Mouse (Mus musculus): ENCODE results near the gene Dnm3. TPM values are rescaled to one million over a fixed set of nuclear protein-coding genes. Genes with fewer than 3 reads are reported as not detected.
"Not testable (repeated sequence)": the region's sequence is repeated elsewhere in the genome, so short reads cannot be mapped to it uniquely, and the experiment has no call there.

The Dnm3 gene
- total RNA-seq, 4 experiments from 2014 or later = 4.6 to 7.6 (median 6.2) TPM

DNA sequence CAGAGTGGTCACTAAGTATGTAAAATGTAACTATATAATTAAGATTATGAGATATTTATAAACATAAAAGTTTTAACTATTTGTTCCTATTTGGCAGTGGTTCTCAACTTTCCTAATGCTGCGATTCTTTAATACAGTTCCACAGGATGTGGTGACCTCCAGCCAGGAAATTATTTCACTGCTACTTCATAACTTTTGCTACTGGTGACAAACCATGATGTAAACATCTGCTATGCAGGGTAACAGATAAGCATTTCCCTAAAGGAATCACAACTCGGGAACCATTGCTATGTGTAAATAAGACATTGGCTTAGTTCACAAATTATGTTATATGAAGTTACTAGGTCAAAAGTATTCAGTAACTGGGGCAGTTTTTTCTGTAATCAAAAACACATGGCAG is 48.9 kb downstream of the Dnm3 start:
- DNase-seq (ENCODE audit: low spot score in 2 of 2) = no peak

- no peak for DNase-seq (ENCODE audit: low spot score in 2 of 2)
These were observed 51.8 kb downstream of the Dnm3 start for GRCm38 (mm10) chr1:162425930-162426478.

DNA sequence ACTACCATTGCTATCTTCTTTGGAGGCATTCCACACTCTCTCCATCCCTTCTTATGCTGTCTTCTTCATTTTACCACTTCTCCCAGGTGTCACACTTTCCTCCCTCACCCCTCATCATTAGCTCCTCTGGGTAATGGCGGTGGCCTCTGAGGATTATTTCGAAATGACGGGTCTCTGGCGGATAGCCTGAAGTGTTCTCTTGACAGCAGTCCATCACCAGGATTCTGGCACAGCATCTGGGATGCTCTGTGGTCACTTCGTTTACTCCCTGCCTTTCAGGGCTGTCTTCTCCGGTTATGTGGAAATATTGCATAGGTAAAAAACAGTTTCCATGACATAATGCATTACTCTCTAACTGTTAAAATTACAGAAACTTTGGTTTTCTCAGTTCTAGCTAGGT is 55.0 kb downstream of the Dnm3 start:
- DNase-seq (ENCODE audit: low spot score in 2 of 2) = no peak

GRCm38 (mm10) chr1:162413791-162414190 is 64.0 kb downstream of the Dnm3 start:
- no peak for DNase-seq (ENCODE audit: low spot score in 2 of 2)

DNA sequence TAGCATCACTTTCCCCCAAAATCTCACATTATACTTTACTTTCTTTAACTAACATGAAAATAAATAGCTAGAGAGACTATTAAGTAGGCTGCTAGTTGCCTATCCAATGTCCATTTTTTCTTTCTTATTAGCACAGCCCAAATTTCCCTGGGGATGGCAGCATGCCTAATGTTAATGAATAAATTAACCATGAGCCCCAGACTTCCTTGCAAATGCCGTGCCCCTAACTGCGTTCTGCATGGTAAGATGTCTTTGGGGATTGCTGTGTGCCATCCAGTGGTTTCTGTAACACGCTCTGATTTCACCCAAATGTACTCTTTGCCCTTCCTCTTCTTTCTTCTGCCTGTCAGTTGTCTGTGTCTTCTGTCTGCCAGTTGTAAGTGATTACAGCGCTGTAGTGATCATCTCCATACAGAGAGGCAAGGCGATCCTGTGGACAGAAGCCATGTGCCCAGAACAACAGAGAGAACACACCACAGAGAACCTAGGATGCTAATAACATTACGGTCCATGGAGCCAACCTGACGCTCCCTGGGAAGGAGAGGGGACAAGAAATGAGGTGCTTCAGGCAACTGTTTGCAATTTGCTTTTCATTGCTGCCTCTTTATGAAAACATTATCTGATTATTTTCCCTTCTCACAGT is 64.9 kb downstream of the Dnm3 start:
- no peak for DNase-seq (ENCODE audit: low spot score in 2 of 2)

GRCm38 (mm10) chr1:162410207-162410965 is 67.4 kb downstream of the Dnm3 start:
- no peak for DNase-seq (ENCODE audit: low spot score in 2 of 2)

DNA sequence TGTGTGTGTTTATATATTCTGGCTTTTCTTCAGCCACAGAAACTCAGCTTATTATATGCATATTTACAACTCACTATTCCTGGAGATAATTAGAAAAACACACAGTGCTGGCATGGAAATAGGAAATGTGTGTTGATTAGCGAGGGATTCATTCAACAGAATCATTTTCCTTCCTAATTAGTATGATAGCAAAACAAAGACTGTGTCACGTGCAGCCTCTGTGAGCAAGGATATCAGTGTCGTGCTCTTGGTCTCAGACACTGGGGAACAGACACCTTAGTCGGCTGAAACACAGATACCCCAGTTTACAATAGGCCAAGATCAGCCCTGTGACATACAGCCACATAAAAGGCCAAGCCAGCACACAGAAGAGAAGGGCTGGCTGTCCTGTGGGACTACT is 83.3 kb downstream of the Dnm3 start:
- DNase-seq (ENCODE audit: low spot score in 2 of 2) = no peak

DNA sequence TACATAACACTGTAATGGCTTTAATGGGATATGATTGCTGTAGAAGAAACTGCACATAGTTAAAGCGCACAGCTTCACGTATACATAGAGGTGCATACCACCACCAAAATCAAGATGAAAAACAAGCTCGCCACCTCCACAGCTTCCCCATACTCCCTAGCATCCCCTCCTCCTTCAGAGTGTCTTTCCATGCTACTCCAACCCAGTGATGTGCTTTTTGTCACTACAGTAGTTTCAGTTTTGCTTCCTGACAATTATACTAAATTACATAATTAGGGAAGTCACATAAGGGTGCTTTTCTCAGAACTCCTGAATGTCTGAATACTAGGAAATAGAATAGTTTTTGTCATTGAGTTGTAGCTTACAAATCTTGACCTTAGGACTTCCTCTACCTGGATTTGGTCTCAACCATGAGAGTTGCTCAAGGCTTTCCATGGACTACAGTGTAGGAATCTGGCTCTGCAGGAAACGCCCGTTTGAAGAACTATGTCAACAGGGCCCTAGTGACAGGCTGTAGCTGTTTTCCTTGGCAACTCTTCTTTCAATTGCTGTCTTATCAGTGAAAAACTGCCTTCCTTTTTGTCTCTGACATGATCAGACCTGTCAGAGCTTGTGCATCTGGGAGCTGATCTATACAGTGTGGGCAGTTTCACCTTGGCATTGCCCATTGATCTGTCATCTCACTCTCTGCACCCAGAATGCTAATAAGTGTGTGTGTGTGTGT is 89.2 kb downstream of the Dnm3 start:
- no peak for DNase-seq (ENCODE audit: low spot score in 2 of 2)

DNA sequence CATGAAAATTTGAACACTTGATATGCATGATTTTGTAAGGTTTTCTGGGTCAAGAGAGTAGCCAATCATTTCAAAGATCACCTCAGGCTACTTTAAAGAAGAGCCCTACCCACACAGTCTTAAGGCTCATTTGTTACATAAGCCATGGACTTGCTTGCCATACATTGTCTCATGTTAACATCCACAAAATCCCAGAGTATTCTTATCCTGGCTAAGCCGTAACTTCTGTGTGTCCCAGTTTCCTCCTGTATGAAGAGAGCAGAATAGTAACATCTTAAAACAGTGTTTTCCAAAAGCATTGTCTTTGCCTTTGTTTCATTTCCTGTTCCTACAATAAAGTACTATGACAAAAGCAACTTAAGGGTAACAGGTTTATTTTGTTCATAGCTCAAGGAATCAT is 104.8 kb downstream of the Dnm3 start:
- DNase-seq (ENCODE audit: low spot score in 2 of 2) = not testable (repeated sequence)

- DNase-seq (ENCODE audit: low spot score in 2 of 2) = no peak
These were observed 108.1 kb downstream of the Dnm3 start for GRCm38 (mm10) chr1:162369726-162370125.

DNA sequence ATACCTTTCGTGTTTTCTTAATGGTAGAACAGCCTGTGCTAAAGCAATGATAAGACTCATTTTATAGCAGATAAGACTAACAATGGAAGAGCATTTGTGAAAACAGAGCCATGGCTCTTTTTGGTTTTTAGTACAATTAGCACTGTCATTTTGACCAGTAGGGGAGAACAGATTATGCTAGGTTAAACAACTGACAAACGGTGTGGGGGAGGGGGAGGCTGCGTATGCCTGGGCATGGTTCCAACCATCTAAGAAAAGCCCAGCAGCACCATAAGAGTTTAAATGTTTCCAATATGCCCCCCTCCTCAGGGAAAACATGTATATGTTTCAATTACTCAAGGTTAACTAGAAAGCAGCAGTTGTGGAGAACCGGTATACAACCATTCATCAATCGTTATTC is 115.9 kb downstream of the Dnm3 start:
- no peak for DNase-seq (ENCODE audit: low spot score in 2 of 2)

DNA sequence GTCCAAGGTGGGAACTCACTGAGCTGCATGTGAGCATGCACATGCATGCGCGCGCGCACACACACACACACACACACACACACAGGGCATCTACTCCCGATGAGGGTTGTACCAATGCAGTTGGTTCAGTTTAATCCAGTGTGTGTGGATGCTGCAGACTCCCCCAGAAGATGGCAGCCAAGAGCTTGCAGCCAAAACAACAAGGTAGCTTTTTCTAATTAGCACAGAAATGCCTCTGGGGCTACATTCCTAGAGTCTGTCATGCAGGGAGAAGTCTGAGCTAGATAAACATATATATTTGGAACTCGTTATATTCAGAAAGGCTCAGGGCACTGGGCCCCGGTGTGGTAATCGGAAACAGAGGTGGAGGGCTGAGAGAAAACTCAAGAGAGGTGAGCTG is 118.6 kb downstream of the Dnm3 start:
- no peak for DNase-seq (ENCODE audit: low spot score in 2 of 2)

GRCm38 (mm10) chr1:162358036-162358435 is 119.8 kb downstream of the Dnm3 start:
- DNase-seq (ENCODE audit: low spot score in 2 of 2) = no peak

DNA sequence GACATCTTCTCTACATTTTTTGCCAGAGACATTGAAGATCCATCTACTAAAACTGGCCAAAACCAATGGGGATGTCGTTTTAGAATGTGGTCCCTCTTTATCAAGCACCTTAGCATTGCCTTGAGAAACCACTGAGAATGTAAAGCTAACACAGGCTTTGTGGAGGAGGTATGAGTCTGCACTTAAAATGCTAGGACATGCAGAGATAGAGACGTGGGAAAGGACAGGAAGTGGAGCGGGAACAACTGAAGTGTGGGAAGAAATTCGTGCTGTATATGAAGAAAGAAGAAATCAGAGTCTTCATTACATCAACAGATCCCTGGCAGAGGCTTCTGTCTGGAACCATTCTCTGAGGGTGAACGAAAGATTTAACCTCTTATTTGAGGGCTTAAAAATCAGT is 121.4 kb downstream of the Dnm3 start:
- no peak for DNase-seq (ENCODE audit: low spot score in 2 of 2)

DNA sequence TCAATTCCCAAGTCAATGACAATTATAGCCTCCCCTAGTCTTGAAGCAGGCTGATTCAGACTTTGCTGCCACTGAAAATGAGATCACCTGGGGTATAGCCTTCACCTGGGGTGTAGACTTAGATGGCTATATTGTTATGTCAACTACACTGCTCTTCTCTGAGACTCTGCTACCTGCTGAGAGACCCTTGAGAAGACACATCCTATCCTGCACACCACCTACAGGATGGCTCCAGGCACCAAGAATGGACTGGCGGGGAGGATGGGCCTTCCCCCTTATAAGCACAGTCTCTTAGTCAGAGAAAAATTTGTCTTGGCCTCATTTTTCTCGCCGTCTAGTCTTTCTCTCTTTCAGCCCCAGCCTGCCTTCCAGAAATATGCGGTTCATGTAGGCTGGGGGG is 123.1 kb downstream of the Dnm3 start:
- DNase-seq (ENCODE audit: low spot score in 2 of 2) = no peak

DNA sequence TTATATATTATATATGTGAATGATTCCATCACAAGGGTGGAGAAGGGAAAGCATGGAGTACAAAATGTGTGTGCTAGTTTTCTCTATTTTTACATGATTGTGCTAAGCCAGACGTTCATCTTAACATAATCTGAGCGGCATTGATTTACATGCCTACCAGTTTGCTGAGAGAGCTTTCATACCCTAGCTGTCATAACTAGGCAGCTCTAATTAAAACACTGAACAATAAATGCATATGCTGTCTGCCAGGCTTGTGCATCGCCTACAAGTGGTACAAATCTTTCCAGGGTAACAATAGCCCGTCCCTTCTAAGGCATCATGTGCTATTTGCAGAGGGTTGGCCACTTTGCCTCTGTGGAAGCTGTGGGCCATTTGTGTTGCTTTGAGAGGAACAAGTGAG is 124.0 kb downstream of the Dnm3 start:
- no peak for DNase-seq (ENCODE audit: low spot score in 2 of 2)

DNA sequence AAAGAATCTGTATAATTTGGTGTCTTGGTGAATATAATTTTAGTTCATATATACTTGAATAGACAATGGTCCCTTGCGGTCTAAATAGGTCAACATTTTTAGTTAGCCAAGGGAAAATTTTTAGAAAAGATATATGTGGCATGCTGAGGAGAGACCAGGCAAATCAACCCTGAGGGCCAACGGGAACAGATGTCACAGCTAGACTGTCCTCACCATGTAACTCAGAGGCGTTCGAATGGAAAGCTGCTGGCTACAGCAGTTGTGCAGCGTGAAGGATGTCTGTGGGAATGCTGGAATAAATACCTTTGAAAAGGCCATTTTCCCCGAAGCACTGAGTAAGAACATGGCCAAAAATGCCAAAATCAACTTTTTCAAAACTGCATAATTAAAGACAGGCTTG is 128.5 kb downstream of the Dnm3 start:
- no peak for DNase-seq (ENCODE audit: low spot score in 2 of 2)

GRCm38 (mm10) chr1:162346456-162347011 is 131.3 kb downstream of the Dnm3 start:
- DNase-seq (ENCODE audit: low spot score in 2 of 2) = no peak

DNA sequence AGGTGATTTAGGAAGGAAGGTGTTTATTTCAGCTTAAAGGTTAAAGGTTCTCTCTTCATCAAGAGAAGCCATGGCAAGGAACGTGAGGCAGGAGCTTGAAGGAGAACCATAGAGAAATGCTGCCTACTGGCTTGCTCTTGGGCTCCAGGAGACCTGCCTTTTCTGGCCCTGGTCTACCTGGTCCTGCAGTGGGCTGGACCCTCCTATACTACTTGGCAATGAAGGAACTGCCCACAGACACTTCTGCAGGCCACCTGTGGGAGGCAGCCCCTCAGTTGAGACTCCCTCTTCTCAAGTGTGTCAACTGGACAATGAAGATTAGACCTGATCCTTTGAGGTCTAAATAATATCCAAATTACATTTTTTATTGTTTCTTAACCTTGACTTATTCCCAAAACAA is 140.7 kb downstream of the Dnm3 start:
- no peak for DNase-seq (ENCODE audit: low spot score in 2 of 2)

DNA sequence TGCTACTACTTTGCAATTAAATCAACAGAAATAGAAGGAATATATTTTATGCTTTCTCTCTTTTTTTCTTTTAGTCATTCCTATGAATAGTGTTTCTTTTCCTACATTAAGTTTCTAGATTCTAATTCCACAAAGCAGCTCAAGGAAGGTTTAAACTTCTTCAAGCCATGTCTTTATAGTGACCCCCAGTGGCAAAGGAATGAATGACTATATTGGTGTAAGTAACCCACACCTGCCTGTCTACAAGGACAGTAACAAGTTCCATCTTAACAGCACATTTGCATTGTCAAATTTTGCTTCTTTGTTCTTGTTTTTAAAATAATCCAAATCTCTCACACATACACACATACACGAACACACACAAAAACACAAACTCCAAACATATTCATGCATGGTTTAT is 141.2 kb downstream of the Dnm3 start:
- no peak for DNase-seq (ENCODE audit: low spot score in 2 of 2)

DNA sequence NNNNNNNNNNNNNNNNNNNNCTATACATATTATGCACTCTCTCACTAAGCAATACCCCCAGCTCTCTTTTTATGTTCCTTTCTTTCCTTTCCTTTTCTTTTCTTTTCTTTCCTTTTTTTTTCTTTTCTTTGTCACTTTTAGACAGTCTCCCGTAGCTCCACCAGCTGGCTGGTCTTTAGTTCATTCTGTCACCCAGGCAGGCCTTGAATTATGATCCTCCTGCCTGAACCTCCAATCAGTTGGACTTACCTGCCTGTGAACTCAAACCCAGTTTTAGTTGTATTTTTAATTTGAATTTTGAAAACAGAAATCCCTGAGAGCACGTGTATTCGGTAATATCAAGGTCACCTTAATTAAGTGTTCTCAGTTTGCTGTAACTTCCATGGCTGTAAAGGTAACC is 141.6 kb downstream of the Dnm3 start:
- DNase-seq (ENCODE audit: low spot score in 2 of 2) = no peak

DNA sequence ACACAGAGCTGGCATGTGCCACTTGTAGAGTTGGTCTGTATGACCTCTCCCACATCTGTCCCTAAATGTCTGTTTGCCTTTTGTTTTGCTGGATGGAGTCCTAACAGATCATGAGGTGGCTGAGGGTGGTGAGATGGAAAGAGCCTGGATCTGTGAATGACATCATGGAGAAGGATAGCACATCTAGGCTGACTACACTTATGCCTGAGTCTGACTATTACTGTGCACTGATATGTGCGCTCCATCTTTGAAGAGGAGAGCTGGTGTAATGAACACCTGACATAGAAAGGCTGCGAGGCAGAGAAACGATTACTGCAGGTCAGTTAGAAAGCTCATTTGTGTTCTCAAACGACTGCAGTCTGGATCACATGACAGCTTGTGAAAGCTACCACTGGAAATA is 149.2 kb downstream of the Dnm3 start:
- DNase-seq (ENCODE audit: low spot score in 2 of 2) = no peak

Measured in gastrocnemius, adult 8-10 months (tissue).